Comparison of ENCODE assay signal across 8 mouse cellular contexts in genomic region chr19:7423656-7424030, GRCm38 (mm10). TPM values are rescaled to one million over a fixed set of nuclear protein-coding genes. Genes with fewer than 3 reads are reported as not detected.
DNase-seq lines count a peak whose midpoint lies in the region; ATAC-seq and TF ChIP-seq lines count a peak whose summit lies in the region.

No protein-coding gene starts in this region.

- peak overlapping the region; percentile 55 for H3K4me2 ChIP-seq in heart, embryonic 14.5 days (ENCODE audit: low read length)
- peak overlapping the region; percentile 90 for H3K4me2 ChIP-seq in hindbrain, embryonic 14.5 days (replicated peaks)
- peak overlapping the region; percentile 95 for H3K4me2 ChIP-seq in midbrain, embryonic 14.5 days (ENCODE audit: low read length)

- no peaks in the 10 kb centered on the region for H3K9me3 ChIP-seq in heart, embryonic 14.5 days (ENCODE audit: control insufficient read depth, low read length)
- H3K9me3 ChIP-seq in hindbrain, embryonic 14.5 days (ENCODE audit: control insufficient read depth, low read length): no peaks in the 10 kb centered on the region
- no peaks in the 10 kb centered on the region for H3K9me3 ChIP-seq in midbrain, embryonic 14.5 days (ENCODE audit: control insufficient read depth, low read length)

- peak overlapping the region; percentile 7 to 64; a peak in 3 of 4 replicates for H3K27ac ChIP-seq in heart, embryonic 14.5 days (replicated peaks in 1 of 2; ENCODE audit: control insufficient read depth in 1 of 2, insufficient read depth in 1 of 2, low read depth in 2 of 2, low read length in 2 of 2)
- H3K27ac ChIP-seq in cortical plate, adult 2 months (ENCODE audit: insufficient read depth, low read length): no peak overlapping the region
- H3K27ac ChIP-seq in hindbrain, embryonic 14.5 days: peak overlapping the region; percentile 92
- H3K27ac ChIP-seq in midbrain, embryonic 14.5 days (replicated peaks; ENCODE audit: low read depth, low read length): peak overlapping the region; percentile 93

- no peaks in the 10 kb centered on the region for H3K27me3 ChIP-seq in heart, embryonic 14.5 days (ENCODE audit: control insufficient read depth, insufficient read depth, low read length)
- no peaks in the 10 kb centered on the region for H3K27me3 ChIP-seq in hindbrain, embryonic 14.5 days (ENCODE audit: control insufficient read depth, insufficient read depth, low read length)
- no peaks in the 10 kb centered on the region for H3K27me3 ChIP-seq in midbrain, embryonic 14.5 days (ENCODE audit: control insufficient read depth, insufficient read depth, low read length)

- no peak for TF ChIP-seq POLR2A in cortical plate, adult 2 months (IDR thresholded peaks at IDR 0.05; ENCODE audit: extremely low read depth, insufficient read depth, low read length)

- WGBS in heart, embryonic 14.5 days: 32% methylated on average over 16 of the region's 16 CpGs
- WGBS in hindbrain, embryonic 14.5 days: 11% methylated on average over 16 of the region's 16 CpGs
- WGBS in midbrain, embryonic 14.5 days: 9% methylated on average over 16 of the region's 16 CpGs

- peaks cover 91% of the 10 kb centered on the region for H3K36me3 ChIP-seq in heart, embryonic 14.5 days (ENCODE audit: control insufficient read depth, insufficient read depth, low read length)
- peaks cover 74% of the 10 kb centered on the region for H3K36me3 ChIP-seq in hindbrain, embryonic 14.5 days (replicated peaks; ENCODE audit: control insufficient read depth, insufficient read depth)
- peaks cover 86% of the 10 kb centered on the region for H3K36me3 ChIP-seq in midbrain, embryonic 14.5 days (ENCODE audit: control insufficient read depth, insufficient read depth, low read length)

- ATAC-seq in heart, embryonic 14.5 days (ENCODE audit: insufficient number of reproducible peaks, insufficient read depth, low FRiP score, low read depth): no peak; the same call in 1 of the 2 replicates
- no peak; the same call in 1 of the 2 replicates for ATAC-seq in hindbrain, embryonic 14.5 days (ENCODE audit: low FRiP score)
- no peak; the same call in 1 of the 2 replicates for ATAC-seq in midbrain, embryonic 14.5 days (ENCODE audit: low FRiP score, low TSS enrichment)

- no peak for TF ChIP-seq CTCF in cortical plate, adult 2 months (IDR thresholded peaks at IDR 0.05; ENCODE audit: extremely low read depth, insufficient read depth, low read length)

- no peak for DNase-seq in heart, adult 18-20 months
- no peak for DNase-seq in hindbrain, embryonic 14.5 days (ENCODE audit: low spot score)
- DNase-seq in midbrain, embryonic 14.5 days: no peak
- DNase-seq in cerebellum, adult 8-10 months: no peak
- DNase-seq in layer of hippocampus, postnatal 14 days (ENCODE audit: low spot score in 2 of 2): no peak
- DNase-seq in urinary bladder, postnatal 25 days (ENCODE audit: low spot score): no peak

- peaks cover 46 to 65% of the 10 kb centered on the region in 2 experiments for H3K4me1 ChIP-seq in heart, embryonic 14.5 days (ENCODE audit: control insufficient read depth in 2 of 2, insufficient read depth in 2 of 2, low read length in 2 of 2)
- H3K4me1 ChIP-seq in cortical plate, adult 2 months (ENCODE audit: control insufficient read depth, insufficient read depth, low read length): peaks cover 3% of the 10 kb centered on the region
- peaks cover 55% of the 10 kb centered on the region for H3K4me1 ChIP-seq in hindbrain, embryonic 14.5 days (replicated peaks; ENCODE audit: control insufficient read depth, insufficient read depth, low read length)
- H3K4me1 ChIP-seq in midbrain, embryonic 14.5 days (ENCODE audit: control insufficient read depth, insufficient read depth, low read length): peaks cover 64% of the 10 kb centered on the region

- H3K4me3 ChIP-seq in heart, embryonic 14.5 days (ENCODE audit: control insufficient read depth in 1 of 2, insufficient read depth in 1 of 2, low read depth in 1 of 2, low read length in 2 of 2): peak overlapping the region in 1 of 2 experiments; percentile 16; a peak in 2 of 4 replicates
- H3K4me3 ChIP-seq in cortical plate, adult 2 months (ENCODE audit: insufficient read depth, low read length): peak overlapping the region; percentile 4; the same call in 1 of the 2 replicates
- peak overlapping the region; percentile 36 for H3K4me3 ChIP-seq in hindbrain, embryonic 14.5 days (replicated peaks; ENCODE audit: low read length)
- H3K4me3 ChIP-seq in midbrain, embryonic 14.5 days (replicated peaks; ENCODE audit: low read depth, low read length): peak overlapping the region; percentile 35

- H3K9ac ChIP-seq in heart, embryonic 14.5 days (ENCODE audit: low read length): peak overlapping the region; percentile 59; the same call in 1 of the 2 replicates
- H3K9ac ChIP-seq in hindbrain, embryonic 14.5 days: peak overlapping the region; percentile 100
- H3K9ac ChIP-seq in midbrain, embryonic 14.5 days (replicated peaks; ENCODE audit: low read length): peak overlapping the region; percentile 100

RNA-seq across cellular contexts. Expression of gene 2700081O15Rik, which starts 6.2 kb away (rescaled TPM):
- 4.4 and 5.8 TPM in 2 replicates for polyA plus RNA-seq in heart, embryonic 14.5 days (2014; fragmentation: Nextera tagmentation; extraction: Ambion mirVana)
- 10 to 100 TPM; 11.5 to 11.8 TPM for total RNA-seq in heart, adult 18-20 months (2021)
- 26.7 and 32.9 TPM in 2 replicates for polyA plus RNA-seq in cortical plate, adult 2 months (2012; rRNA removed)
- 15.4 and 16.3 TPM in 2 replicates for polyA plus RNA-seq in hindbrain, embryonic 14.5 days (2014; fragmentation: Nextera tagmentation; extraction: Ambion mirVana)
- 18.5 and 19.5 TPM in 2 replicates for polyA plus RNA-seq in midbrain, embryonic 14.5 days (2014; fragmentation: Nextera tagmentation; extraction: Ambion mirVana)
- 10 to 100 TPM; 57.8 to 64.3 TPM for total RNA-seq in layer of hippocampus, postnatal 14 days (2021)

RNA-seq across cellular contexts. Expression of gene Spindoc, which starts 40.8 kb away (rescaled TPM):
- polyA plus RNA-seq in heart, embryonic 14.5 days (2014; fragmentation: Nextera tagmentation; extraction: Ambion mirVana): 11.1 and 14.8 TPM in 2 replicates
- 10 to 100 TPM; 12.9 to 14.9 TPM for total RNA-seq in heart, adult 18-20 months (2021)
- polyA plus RNA-seq in cortical plate, adult 2 months (2012; rRNA removed): 22.6 and 22.8 TPM in 2 replicates
- 21.8 and 25.8 TPM in 2 replicates for polyA plus RNA-seq in hindbrain, embryonic 14.5 days (2014; fragmentation: Nextera tagmentation; extraction: Ambion mirVana)
- polyA plus RNA-seq in midbrain, embryonic 14.5 days (2014; fragmentation: Nextera tagmentation; extraction: Ambion mirVana): 26.9 and 48.1 TPM in 2 replicates
- total RNA-seq in layer of hippocampus, postnatal 14 days (2021): 10 to 100 TPM; 32.8 to 33.9 TPM

RNA-seq across cellular contexts. Expression of gene Rtn3, which starts 59.4 kb away (rescaled TPM):
- polyA plus RNA-seq in heart, embryonic 14.5 days (2014; fragmentation: Nextera tagmentation; extraction: Ambion mirVana): 108 and 132 TPM in 2 replicates
- 10 to 100 TPM; 70.9 to 79.7 TPM for total RNA-seq in heart, adult 18-20 months (2021)
- 810 and 857 TPM in 2 replicates for polyA plus RNA-seq in cortical plate, adult 2 months (2012; rRNA removed)
- polyA plus RNA-seq in hindbrain, embryonic 14.5 days (2014; fragmentation: Nextera tagmentation; extraction: Ambion mirVana): 549 and 625 TPM in 2 replicates
- polyA plus RNA-seq in midbrain, embryonic 14.5 days (2014; fragmentation: Nextera tagmentation; extraction: Ambion mirVana): 586 and 610 TPM in 2 replicates
- total RNA-seq in layer of hippocampus, postnatal 14 days (2021): 100 to 1,000 TPM; 850 to 871 TPM
